Mouse (Mus musculus) liver, postnatal 0 days (tissue): ENCODE data around the gene Gm9732.
"Not testable (repeated sequence)": the region's sequence is repeated elsewhere in the genome, so short reads cannot be mapped to it uniquely, and the experiment has no call there.

Experiments used
- CTCF ChIP-seq: sonication (generic); IDR thresholded peaks from 2 replicates; pipeline ENCODE4 v1.5.1; 2016; ENCODE audit warnings: antibody characterized with exemption, low read depth
- EP300 ChIP-seq: IDR thresholded peaks from 2 replicates; pipeline ENCODE4 v1.6.1; 2016; ENCODE audit warnings: antibody characterized with exemption, low read depth, mild to moderate bottlenecking

DNA sequence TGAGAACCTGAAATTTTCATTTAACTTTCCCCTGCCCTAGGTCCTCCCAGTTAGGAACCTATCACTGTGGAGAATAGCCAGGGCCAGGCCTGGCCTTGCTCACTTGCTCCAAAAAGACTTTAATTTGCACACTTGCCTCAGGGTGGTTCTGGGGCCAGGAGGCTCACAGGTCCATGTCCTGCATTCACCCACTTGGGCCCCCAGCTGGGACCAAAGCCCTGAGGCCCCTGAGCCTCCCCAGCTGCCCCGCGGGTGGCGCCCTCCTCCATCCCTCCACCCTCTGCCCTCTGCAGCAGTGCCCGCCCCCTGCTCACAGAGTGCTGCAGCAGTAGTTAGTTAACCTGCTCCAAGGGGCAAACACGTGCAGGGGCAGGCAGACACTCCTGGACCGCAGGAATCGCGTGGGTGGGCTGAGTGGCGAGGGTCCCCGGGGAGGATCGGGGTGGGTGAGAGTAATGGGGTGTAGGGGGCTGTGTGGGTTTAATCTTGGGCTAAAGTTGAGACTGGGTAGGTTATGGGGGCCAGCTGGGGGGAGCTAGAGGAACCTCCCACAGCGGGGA, 25.1 kb upstream of the Gm9732 start:
- not testable (repeated sequence) for TF ChIP-seq CTCF, EP300
